In the genomic region with DNA sequence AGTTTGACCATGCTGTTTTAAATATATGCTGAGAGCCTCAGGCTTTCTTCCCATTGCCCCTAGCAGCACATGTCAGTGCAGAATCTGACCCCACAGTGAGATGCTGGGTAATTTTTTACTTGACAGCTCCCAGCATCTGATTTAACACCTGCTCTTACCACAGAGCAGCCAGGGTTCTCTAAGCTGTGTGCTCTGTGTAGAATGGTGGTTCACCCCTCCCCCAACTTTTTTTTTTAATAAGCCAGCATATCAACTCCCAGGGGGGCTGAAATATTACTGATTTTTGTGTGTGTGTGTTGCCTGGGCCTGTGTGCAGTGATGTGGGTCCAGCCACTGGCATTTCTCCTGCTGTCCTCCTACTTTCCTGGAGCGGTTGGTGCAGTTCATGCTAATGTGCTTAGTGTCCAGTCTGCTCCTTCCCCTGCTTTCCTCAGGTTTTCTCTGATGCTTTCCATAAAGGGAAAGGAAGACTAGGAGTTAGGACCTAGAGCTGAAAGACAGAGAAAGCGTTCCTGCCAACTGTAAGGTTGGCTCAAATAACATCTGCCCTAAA, we compare ENCODE assay signal across 11 mouse cellular contexts.
A peak's percentile ranks its signal among the peaks of the same experiment; 100 is the strongest.
DNase-seq lines count a peak whose midpoint lies in the region; ATAC-seq and TF ChIP-seq lines count a peak whose summit lies in the region.
"Had no signal": no experiment of that assay in that cellular context is flagged by ENCODE, and none has a peak within 500 bp of the region (broad histone marks: within the 10 kb centered on the region; RNA-seq: fewer than 3 reads in every experiment).

No protein-coding gene starts in this region.

- H3K4me3 ChIP-seq in kidney, embryonic 14.5 days (ENCODE audit: low read length), result no peak overlapping the region
- no peak overlapping the region for H3K4me3 ChIP-seq in hindbrain, embryonic 13.5 days
- no peak overlapping the region for H3K4me3 ChIP-seq in neural tube, embryonic 12.5 days
- H3K4me3 ChIP-seq in intestine, embryonic 15.5 days (replicated peaks), result no peak overlapping the region
- H3K4me3 ChIP-seq: heart, embryonic 15.5 days had no signal

- no peaks in the 10 kb centered on the region for H3K9me3 ChIP-seq in kidney, embryonic 14.5 days (ENCODE audit: control insufficient read depth, low read length)
- H3K9me3 ChIP-seq in hindbrain, embryonic 13.5 days, result no peaks in the 10 kb centered on the region
- H3K9me3 ChIP-seq in neural tube, embryonic 12.5 days, result no peaks in the 10 kb centered on the region
- no peaks in the 10 kb centered on the region for H3K9me3 ChIP-seq in intestine, embryonic 15.5 days
- H3K9me3 ChIP-seq: heart, embryonic 15.5 days had no signal

- H3K27ac ChIP-seq in kidney, embryonic 14.5 days (ENCODE audit: low read depth, low read length), result 0 out of 2 replicates have a peak overlapping the region, but pooled peaks have one; percentile 6
- H3K27ac ChIP-seq in hindbrain, embryonic 13.5 days, result peak overlapping the region; percentile 75
- H3K27ac ChIP-seq in neural tube, embryonic 12.5 days, result 0 out of 2 replicates have a peak overlapping the region, but pooled peaks have one; percentile 3
- no peak overlapping the region for H3K27ac ChIP-seq in intestine, embryonic 15.5 days
- H3K27ac ChIP-seq: heart, embryonic 15.5 days had no signal

- H3K4me2 ChIP-seq in kidney, embryonic 14.5 days (replicated peaks; ENCODE audit: low read depth, low read length), result no peak overlapping the region
- H3K4me2 ChIP-seq in hindbrain, embryonic 13.5 days, result no peak overlapping the region
- 0 out of 2 replicates have a peak overlapping the region, but pooled peaks have one; percentile 2 for H3K4me2 ChIP-seq in neural tube, embryonic 12.5 days (replicated peaks)
- H3K4me2 ChIP-seq in intestine, embryonic 15.5 days (replicated peaks), result no peak overlapping the region
- H3K4me2 ChIP-seq: heart, embryonic 15.5 days had no signal

- no peaks in the 10 kb centered on the region for H3K27me3 ChIP-seq in kidney, embryonic 14.5 days (ENCODE audit: control insufficient read depth, insufficient read depth, low read length)
- H3K27me3 ChIP-seq in hindbrain, embryonic 13.5 days, result no peaks in the 10 kb centered on the region
- no peaks in the 10 kb centered on the region for H3K27me3 ChIP-seq in neural tube, embryonic 12.5 days (replicated peaks)
- no peaks in the 10 kb centered on the region for H3K27me3 ChIP-seq in intestine, embryonic 15.5 days (replicated peaks)
- H3K27me3 ChIP-seq: heart, embryonic 15.5 days had no signal

- 44% methylated on average over 2 of the region's 2 CpGs for WGBS in kidney, embryonic 14.5 days
- 58% methylated on average over 2 of the region's 2 CpGs for WGBS in hindbrain, embryonic 13.5 days
- 59% methylated on average over 2 of the region's 2 CpGs for WGBS in neural tube, embryonic 12.5 days
- WGBS in intestine, embryonic 15.5 days, result 81% methylated on average over 2 of the region's 2 CpGs

- TF ChIP-seq POLR2A in brain, embryonic 14.5 days (IDR thresholded peaks at IDR 0.05; ENCODE audit: borderline replicate concordance, extremely low read depth, insufficient read depth, insufficient read length, poor library complexity, severe bottlenecking), result no peak

- H3K9ac ChIP-seq in kidney, embryonic 14.5 days (ENCODE audit: low read depth, low read length), result no peak overlapping the region
- no peak overlapping the region for H3K9ac ChIP-seq in hindbrain, embryonic 13.5 days
- H3K9ac ChIP-seq in neural tube, embryonic 12.5 days, result no peak overlapping the region
- H3K9ac ChIP-seq in intestine, embryonic 15.5 days, result no peak overlapping the region
- H3K9ac ChIP-seq: heart, embryonic 15.5 days had no signal

- H3K36me3 ChIP-seq in kidney, embryonic 14.5 days (ENCODE audit: control insufficient read depth, insufficient read depth, low read length), result no peaks in the 10 kb centered on the region
- no peaks in the 10 kb centered on the region for H3K36me3 ChIP-seq in hindbrain, embryonic 13.5 days
- H3K36me3 ChIP-seq in neural tube, embryonic 12.5 days, result no peaks in the 10 kb centered on the region
- no peaks in the 10 kb centered on the region for H3K36me3 ChIP-seq in intestine, embryonic 15.5 days
- H3K36me3 ChIP-seq: heart, embryonic 15.5 days had no signal

- TF ChIP-seq CTCF in brain, embryonic 14.5 days (IDR thresholded peaks at IDR 0.05; ENCODE audit: borderline replicate concordance, extremely low read depth, insufficient read depth, insufficient read length), result no peak

- peaks cover 24% of the 10 kb centered on the region; the same call in 1 of the 2 replicates for H3K4me1 ChIP-seq in kidney, embryonic 14.5 days (ENCODE audit: control insufficient read depth, insufficient read depth, low read length)
- peaks cover 37% of the 10 kb centered on the region for H3K4me1 ChIP-seq in hindbrain, embryonic 13.5 days (replicated peaks)
- H3K4me1 ChIP-seq in neural tube, embryonic 12.5 days, result peaks cover 16% of the 10 kb centered on the region
- H3K4me1 ChIP-seq in intestine, embryonic 15.5 days (replicated peaks), result 0 out of 2 replicates have a peak, but pooled peaks cover 2% of the 10 kb centered on the region

- ATAC-seq in kidney, embryonic 14.5 days (ENCODE audit: low FRiP score, low TSS enrichment), result no peak
- peak; percentile 66 for ATAC-seq in hindbrain, embryonic 13.5 days (ENCODE audit: low FRiP score)
- ATAC-seq in neural tube, embryonic 12.5 days (ENCODE audit: low FRiP score, low read depth), result peak; percentile 60
- no peak for ATAC-seq in intestine, embryonic 15.5 days

- no peak for DNase-seq in kidney, postnatal 14 days
- DNase-seq in brain, embryonic 14.5 days (ENCODE audit: low read depth), result peak; percentile 65
- DNase-seq in natural killer cell, adult 2 months (ENCODE audit: low spot score in 2 of 2), result no peak
- DNase-seq: cerebellum, postnatal 25 days; gastrocnemius, postnatal 36 days; right cerebral cortex, adult 18-20 months had no signal

Comparison
In these comparisons a context has a peak if more than half of its experiments do, and no peak if none do; other contexts are left out.
1. ATAC-seq: peak in hindbrain, embryonic 13.5 days (single experiment) and neural tube, embryonic 12.5 days (single experiment); none in kidney, embryonic 14.5 days (single experiment) and intestine, embryonic 15.5 days (single experiment).